Mouse (Mus musculus): ENCODE measurements around the gene Lrrc8d. TPM values are rescaled to one million over a fixed set of nuclear protein-coding genes. Genes with fewer than 3 reads are reported as not detected.
A peak's percentile ranks its signal among the peaks of the same experiment; 100 is the strongest.

Lrrc8d gene
- total RNA-seq, 2 experiments from 2014 or later, result 7.8 to 13.0 TPM

GRCm38 (mm10) chr5:105872176-105872575, 172.4 kb downstream of the Lrrc8d start:
- intact Hi-C loops (cut with DNase I), result no loop called here
- DNase-seq (ENCODE audit: low spot score), result no peak

DNA sequence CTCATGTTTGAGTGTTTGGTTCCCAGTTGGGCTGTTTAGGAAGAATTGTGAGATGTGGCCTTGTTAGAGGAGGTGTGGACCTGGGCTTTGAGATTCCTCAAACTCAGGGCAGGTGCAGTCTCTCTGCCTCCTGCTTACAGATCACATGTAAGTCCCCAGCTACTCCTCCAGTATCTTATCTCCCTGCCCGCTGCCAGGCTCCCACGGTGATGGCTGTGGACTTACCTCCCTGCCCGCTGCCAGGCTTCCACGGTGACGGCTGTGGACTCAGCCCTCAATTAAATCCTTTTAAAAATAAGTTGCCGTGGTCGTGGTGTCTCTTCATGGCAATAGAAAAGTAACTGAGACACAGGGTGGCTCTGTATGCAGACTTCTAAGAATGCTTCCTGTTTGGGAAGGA, 173.1 kb downstream of the Lrrc8d start:
- no peak for DNase-seq (ENCODE audit: low spot score)
- intact Hi-C loops (cut with DNase I), result no loop called here

- DNase-seq (ENCODE audit: low spot score), result no peak
- intact Hi-C loops (cut with DNase I), result no loop called here
Observed at GRCm38 (mm10) chr5:105873774-105874173, 174.0 kb downstream of the Lrrc8d start.

DNA sequence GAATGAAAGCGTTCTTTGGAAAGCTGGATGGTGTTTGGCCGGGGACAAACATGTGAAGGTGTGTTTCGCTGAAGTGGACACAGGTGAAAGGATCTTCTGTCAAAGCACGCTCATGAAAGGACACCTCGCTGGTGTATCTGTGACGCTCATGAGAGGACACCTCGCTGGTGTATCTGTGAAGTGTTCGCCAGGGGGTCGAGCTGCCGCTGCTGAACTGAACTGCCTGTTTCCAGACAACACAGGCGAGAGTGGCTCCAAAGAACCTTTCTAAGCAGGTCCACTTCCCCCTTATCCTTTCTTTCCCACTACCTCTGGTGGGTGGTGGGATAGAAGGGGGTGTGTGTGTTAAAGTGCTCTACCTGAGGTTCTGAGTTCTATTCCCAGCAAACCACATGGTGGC, 174.7 kb downstream of the Lrrc8d start:
- intact Hi-C loops (cut with DNase I), result no loop called here
- DNase-seq (ENCODE audit: low spot score), result no peak

GRCm38 (mm10) chr5:105876068-105876924, 176.5 kb downstream of the Lrrc8d start, which contains the start of gene Zfp326:
Zfp326 (plus strand) TSS chr5:105876565.
- DNase-seq (ENCODE audit: low spot score), result peak; percentile 84
- intact Hi-C loops (cut with DNase I), result no loop called here

DNA sequence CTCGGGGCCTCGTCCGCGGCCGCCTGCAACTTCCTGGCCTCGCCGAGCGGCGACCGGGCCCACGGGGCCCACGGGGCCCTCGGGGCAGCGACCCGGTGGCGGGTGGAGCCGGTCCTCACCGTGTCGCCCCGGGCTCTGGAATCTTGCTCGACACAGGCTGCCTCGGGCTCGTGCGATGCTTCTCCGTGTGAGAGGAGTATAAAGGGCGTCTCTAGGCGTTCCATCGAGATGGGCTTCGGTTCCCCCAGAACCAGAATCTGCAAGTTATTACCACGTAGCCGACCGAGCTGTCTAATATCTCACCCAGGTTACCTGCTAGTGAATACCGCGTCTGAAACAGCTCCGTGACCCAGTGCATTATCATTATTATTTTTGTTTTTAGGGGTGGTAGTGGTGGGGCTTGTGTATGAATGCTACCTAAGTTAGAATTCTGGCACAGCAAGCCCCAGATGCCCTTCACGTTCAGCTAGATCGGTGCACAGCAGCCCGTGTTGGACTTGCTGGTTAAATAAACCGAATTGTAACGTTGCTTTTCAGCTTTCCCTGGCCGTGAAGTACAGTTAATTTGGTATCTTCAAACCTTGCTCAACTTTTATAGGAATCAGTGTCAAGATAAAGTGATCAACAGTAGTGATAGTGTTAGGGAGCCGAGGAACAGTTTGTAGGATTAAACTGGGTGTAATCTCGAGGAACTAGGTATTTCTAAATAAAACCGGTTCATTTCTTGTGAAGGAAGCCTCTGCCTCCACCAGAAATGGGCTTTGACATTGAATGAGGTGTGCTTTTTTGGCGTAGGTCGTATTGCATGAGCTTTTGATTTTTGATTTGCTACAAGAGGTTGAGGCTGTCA, 177.4 kb downstream of the Lrrc8d start:
- intact Hi-C loops (cut with DNase I), result no loop called here

More for the DNA sequence above, 177.4 kb downstream of the Lrrc8d start:
- no peak for DNase-seq (ENCODE audit: low spot score)

Other genes with a start within 250 kb of the Lrrc8d start
- 10 to 100 TPM; 27.6 to 31.7 TPM for gene Lrrc8c, start 180.6 kb upstream of the Lrrc8d start, total RNA-seq (2021)
- gene Zfp326, start 176.6 kb downstream of the Lrrc8d start, total RNA-seq (2021), result 10 to 100 TPM; 13.6 to 14.4 TPM

Measured in heart, postnatal 25 days (tissue).